Mouse (Mus musculus) embryonic facial prominence, embryonic 15.5 days (tissue): ENCODE measurements at regions not wholly inside any gene's neighbourhood (a gene's known extent, or its start where the extent isn't known, plus 50 kb on each side); places are given as distances from the start of the nearest gene placed in this dataset.
A peak's percentile ranks its signal among the peaks of the same experiment; 100 is the strongest.

Source experiments
- ATAC-seq: fragments of 200-750 bp; cut with Nextera tagmentation; 2 replicates; pipeline ENCODE4 v1.8.0; 2017; ENCODE audit warnings: low read depth, moderate TSS enrichment; ENCODE audit not compliant: insufficient number of reproducible peaks, low FRiP score, low TSS enrichment
- H3K27ac ChIP-seq: fragments of 300-500 bp; sonication (generic); replicated peaks from 2 replicates; pipeline ENCODE4 v1.5.1; 2015; ENCODE audit warnings: mild to moderate bottlenecking, inconsistent platforms
- H3K27me3 ChIP-seq: fragments of 300-500 bp; sonication (generic); 2 replicates; pipeline ENCODE4 v1.6.1; 2015; ENCODE audit warnings: inconsistent platforms
- H3K36me3 ChIP-seq: fragments of 300-500 bp; sonication (generic); 2 replicates; pipeline ENCODE4 v1.6.1; 2015; ENCODE audit warnings: mild to moderate bottlenecking, inconsistent platforms
- H3K4me1 ChIP-seq: fragments of 300-500 bp; sonication (generic); 2 replicates; pipeline ENCODE4 v1.6.1; 2015; ENCODE audit warnings: inconsistent platforms
- H3K4me2 ChIP-seq: fragments of 300-500 bp; sonication (generic); replicated peaks from 2 replicates; pipeline ENCODE4 v1.6.1; 2015; ENCODE audit warnings: mild to moderate bottlenecking, inconsistent platforms
- H3K4me3 ChIP-seq: fragments of 300-500 bp; sonication (generic); replicated peaks from 2 replicates; pipeline ENCODE4 v1.5.1; 2015; ENCODE audit warnings: mild to moderate bottlenecking, inconsistent platforms
- H3K9ac ChIP-seq: fragments of 300-500 bp; sonication (generic); 2 replicates; pipeline ENCODE4 v1.6.1; 2015; ENCODE audit warnings: inconsistent platforms
- H3K9me3 ChIP-seq: fragments of 300-500 bp; sonication (generic); replicated peaks from 2 replicates; pipeline ENCODE4 v1.6.1; 2016; ENCODE audit warnings: inconsistent platforms
- WGBS: fragments of 180-500 bp; shearing (Covaris S2); methylation state at CpG from one replicate; pipeline ENCODE4 v1.1.7; 2015; 5-methylcytosine and 5-hydroxymethylcytosine counted together

GRCm38 (mm10) chr16:54440932-54441331 lies 856.9 kb downstream of the Zpld1 start:
- Histone ChIP-seq H3K4me1 (no peaks in the 10 kb centered on the region), H3K4me3 (no peak overlapping the region), H3K4me2 (no peak overlapping the region), H3K27ac (no peak overlapping the region), H3K36me3 (no peaks in the 10 kb centered on the region), H3K9ac (no peak overlapping the region), H3K27me3 (no peaks in the 10 kb centered on the region), H3K9me3 (no peaks in the 10 kb centered on the region)
- ATAC-seq, result no peak
- WGBS, result 82% methylated on average over 2 of the region's 2 CpGs

- Histone ChIP-seq H3K36me3 (no peaks in the 10 kb centered on the region), H3K27me3 (no peaks in the 10 kb centered on the region), H3K9ac (no peak overlapping the region), H3K4me1 (no peaks in the 10 kb centered on the region), H3K4me3 (no peak overlapping the region), H3K4me2 (no peak overlapping the region), H3K9me3 (no peaks in the 10 kb centered on the region), H3K27ac (no peak overlapping the region)
- 75% methylated on average over 3 of the region's 3 CpGs for WGBS
- no peak for ATAC-seq
These were observed 891.1 kb downstream of the Zpld1 start for GRCm38 (mm10) chr16:54406638-54407037.

DNA sequence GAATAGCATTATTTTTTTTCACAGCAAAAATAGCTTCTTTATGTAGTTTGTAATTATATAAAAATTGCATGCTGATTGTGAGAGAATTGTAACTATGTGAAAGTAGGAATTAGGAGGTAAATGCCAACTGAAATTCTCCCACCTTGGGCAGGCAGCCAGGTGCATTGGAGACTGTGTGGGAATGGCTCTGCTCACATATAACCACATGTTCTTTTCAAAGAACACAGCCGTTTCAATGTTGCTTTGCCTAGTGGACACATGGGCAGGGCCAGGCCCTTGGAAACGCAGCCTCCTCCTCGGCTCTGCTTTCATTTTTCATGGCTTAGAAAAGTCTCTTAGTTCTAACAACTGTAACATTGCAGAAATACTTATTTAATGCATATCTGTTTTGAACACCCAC lies 913.8 kb downstream of the Zpld1 start:
- Histone ChIP-seq H3K27ac (no peak overlapping the region), H3K4me1 (no peaks in the 10 kb centered on the region), H3K4me3 (no peak overlapping the region), H3K27me3 (no peaks in the 10 kb centered on the region), H3K9me3 (no peaks in the 10 kb centered on the region), H3K4me2 (no peak overlapping the region), H3K36me3 (no peaks in the 10 kb centered on the region), H3K9ac (no peak overlapping the region)
- ATAC-seq, result no peak
- WGBS, result 38% methylated on average over 3 of the region's 3 CpGs

- H3K9me3 ChIP-seq, result no peaks in the 10 kb centered on the region
- H3K27ac ChIP-seq, result no peak overlapping the region
- no peak overlapping the region for H3K9ac ChIP-seq
- H3K36me3 ChIP-seq, result no peaks in the 10 kb centered on the region
- no peak for ATAC-seq
- H3K4me2 ChIP-seq, result no peak overlapping the region
- no peaks in the 10 kb centered on the region for H3K27me3 ChIP-seq
- 64% methylated on average over 4 of the region's 4 CpGs for WGBS
- H3K4me3 ChIP-seq, result no peak overlapping the region
- no peaks in the 10 kb centered on the region for H3K4me1 ChIP-seq
These were observed 922.8 kb downstream of the Zpld1 start for GRCm38 (mm10) chr16:54374990-54375389.

DNA sequence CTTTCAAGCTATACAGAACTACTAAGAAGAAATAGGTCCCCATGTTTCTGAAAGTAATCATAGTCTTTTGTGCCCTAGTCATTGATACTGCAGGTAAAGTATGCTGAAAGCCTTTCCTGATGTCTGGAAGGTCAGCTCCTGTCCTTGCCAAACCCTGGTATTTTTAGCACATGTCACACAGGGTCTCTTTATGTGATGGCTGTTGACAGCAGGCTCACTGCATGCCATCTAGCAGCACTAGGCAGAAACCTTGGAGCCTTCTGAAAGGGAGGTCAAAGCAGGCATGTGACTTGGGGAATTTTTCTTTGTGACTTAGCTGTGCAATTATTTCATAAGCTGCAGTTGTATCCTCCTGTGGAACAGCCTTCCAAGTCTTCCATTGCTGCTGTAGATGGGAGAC lies 943.4 kb downstream of the Zpld1 start:
- no peaks in the 10 kb centered on the region for H3K4me1 ChIP-seq
- H3K4me3 ChIP-seq, result no peak overlapping the region
- H3K27ac ChIP-seq, result no peak overlapping the region
- H3K4me2 ChIP-seq, result no peak overlapping the region
- no peak for ATAC-seq
- no peaks in the 10 kb centered on the region for H3K9me3 ChIP-seq
- H3K27me3 ChIP-seq, result no peaks in the 10 kb centered on the region
- no peak overlapping the region for H3K9ac ChIP-seq
- no peaks in the 10 kb centered on the region for H3K36me3 ChIP-seq

GRCm38 (mm10) chr16:54348814-54349213 lies 949.0 kb downstream of the Zpld1 start:
- Histone ChIP-seq H3K27me3 (no peaks in the 10 kb centered on the region), H3K9ac (no peak overlapping the region), H3K9me3 (no peaks in the 10 kb centered on the region)

GRCm38 (mm10) chr16:54346086-54346789 lies 951.5 kb downstream of the Zpld1 start:
- ATAC-seq, result peak; percentile 29; the same call in 1 of the 2 replicates
- H3K9ac ChIP-seq, result no peak overlapping the region
- H3K4me3 ChIP-seq, result no peak overlapping the region
- 48% methylated on average over 2 of the region's 2 CpGs for WGBS
- no peak overlapping the region for H3K4me2 ChIP-seq
- H3K27ac ChIP-seq, result no peak overlapping the region
- no peaks in the 10 kb centered on the region for H3K27me3 ChIP-seq
- no peaks in the 10 kb centered on the region for H3K9me3 ChIP-seq
- H3K36me3 ChIP-seq, result no peaks in the 10 kb centered on the region
- H3K4me1 ChIP-seq, result no peaks in the 10 kb centered on the region

More at GRCm38 (mm10) chr16:54348814-54349213, 949.0 kb downstream of the Zpld1 start:
- Histone ChIP-seq H3K4me1 (no peaks in the 10 kb centered on the region), H3K4me3 (no peak overlapping the region), H3K27ac (no peak overlapping the region), H3K36me3 (no peaks in the 10 kb centered on the region), H3K4me2 (no peak overlapping the region)
- ATAC-seq, result no peak
